Mouse (Mus musculus) intestine, embryonic 16.5 days (tissue): ENCODE data around the gene Aox4. TPM values are rescaled to one million over a fixed set of nuclear protein-coding genes. Genes with fewer than 3 reads are reported as not detected.

Experiments
- ATAC-seq: fragments of 200-750 bp; cut with Nextera tagmentation; 2 replicates; pipeline ENCODE4 v1.8.0; 2017; ENCODE audit warnings: moderate TSS enrichment, moderate library complexity
- H3K27ac ChIP-seq: fragments of 300-500 bp; sonication (generic); 2 replicates; pipeline ENCODE4 v1.5.1; 2014; ENCODE audit warnings: mild to moderate bottlenecking, low read length
- H3K27me3 ChIP-seq: fragments of 300-500 bp; sonication (generic); replicated peaks from 2 replicates; pipeline ENCODE4 v1.6.1; 2014; ENCODE audit warnings: low read length, control low read depth, mixed read lengths; ENCODE audit not compliant: control insufficient read depth, insufficient read depth
- H3K36me3 ChIP-seq: fragments of 300-500 bp; sonication (generic); 2 replicates; pipeline ENCODE4 v1.6.1; 2014; ENCODE audit warnings: low read length, control low read depth; ENCODE audit not compliant: control insufficient read depth, insufficient read depth
- H3K4me1 ChIP-seq: fragments of 300-500 bp; sonication (generic); 2 replicates; pipeline ENCODE4 v1.6.1; 2014; ENCODE audit warnings: low read length, control low read depth, mixed read lengths; ENCODE audit not compliant: control insufficient read depth, insufficient read depth
- H3K4me2 ChIP-seq: fragments of 300-500 bp; sonication (generic); 2 replicates; pipeline ENCODE4 v1.6.1; 2014; ENCODE audit warnings: low read depth, low read length, control low read depth
- H3K4me3 ChIP-seq: fragments of 300-500 bp; sonication (generic); 2 replicates; pipeline ENCODE4 v1.5.1; 2014; ENCODE audit warnings: mild to moderate bottlenecking, low read length
- H3K9ac ChIP-seq: fragments of 300-500 bp; sonication (generic); 2 replicates; pipeline ENCODE4 v1.6.1; 2014; ENCODE audit warnings: low read depth, low read length
- H3K9me3 ChIP-seq: fragments of 300-500 bp; sonication (generic); 2 replicates; pipeline ENCODE4 v1.6.1; 2016; ENCODE audit warnings: low read length, control low read depth; ENCODE audit not compliant: control insufficient read depth
- whole genome bisulfite sequencing: fragments of 180-500 bp; shearing (Covaris S2); extraction: QIAGEN DNeasy Blood & Tissue Kit; methylation state at CpG from one replicate; pipeline ENCODE4 v1.1.7; 2014; 5-methylcytosine and 5-hydroxymethylcytosine counted together
- polyA plus RNA-seq: library from polyadenylated mRNA; unstranded; fragments of >200 nt; fragmentation: Nextera tagmentation; extraction: Ambion mirVana; gene quantifications from 2 replicates; pipeline ENCODE4 v1.2.1, GENCODE M21; 2015

Aox4 gene
- polyA plus RNA-seq, 1 experiment from 2014 or later: 0.10 TPM

DNA sequence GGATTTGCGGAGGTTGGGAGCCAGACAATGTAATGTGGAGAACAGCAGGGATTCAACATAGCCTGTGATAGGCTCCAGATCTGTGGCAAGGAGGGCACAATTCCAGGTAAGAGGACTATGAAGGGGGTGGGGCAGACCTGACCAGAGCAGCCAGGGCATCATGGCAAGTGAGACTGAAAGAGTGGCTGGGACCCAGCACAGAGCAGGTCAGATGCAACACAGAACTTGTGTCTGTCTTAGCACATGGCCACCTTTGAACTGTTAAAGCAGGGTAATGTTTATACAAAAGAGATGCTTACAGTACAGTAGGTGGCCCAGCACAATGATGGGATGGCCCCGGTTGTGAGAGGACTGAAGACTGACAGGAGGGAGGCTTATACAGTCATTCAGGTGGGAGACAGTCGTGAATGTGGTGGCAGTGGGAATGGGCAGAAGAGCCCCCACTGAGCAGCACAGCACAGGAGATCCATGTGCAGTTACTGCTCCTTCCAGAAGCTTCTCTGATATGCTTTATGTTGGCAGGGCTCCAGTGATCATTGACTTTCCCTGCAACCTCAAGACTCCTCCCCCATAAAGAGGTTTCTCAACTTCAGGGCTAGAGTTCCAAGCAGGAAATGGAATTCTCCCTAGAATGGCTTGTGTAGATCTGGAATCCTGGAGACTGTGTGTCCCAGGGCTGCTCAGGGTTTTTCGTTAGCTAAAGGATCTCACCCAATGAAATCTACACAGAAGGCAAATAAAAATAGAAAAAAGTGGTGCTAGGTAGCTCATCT, 27.5 kb downstream of the Aox4 start:
- H3K9ac ChIP-seq: no peak overlapping the region
- no peak overlapping the region for H3K4me2 ChIP-seq
- H3K27me3 ChIP-seq: no peaks in the 10 kb centered on the region
- H3K36me3 ChIP-seq: no peaks in the 10 kb centered on the region
- peak; percentile 53 for ATAC-seq
- no peak overlapping the region for H3K27ac ChIP-seq
- 0 out of 2 replicates have a peak, but pooled peaks cover 4% of the 10 kb centered on the region for H3K4me1 ChIP-seq
- no peak overlapping the region for H3K4me3 ChIP-seq
- H3K9me3 ChIP-seq: no peaks in the 10 kb centered on the region
- 62% methylated on average over 4 of the region's 4 CpGs for WGBS

DNA sequence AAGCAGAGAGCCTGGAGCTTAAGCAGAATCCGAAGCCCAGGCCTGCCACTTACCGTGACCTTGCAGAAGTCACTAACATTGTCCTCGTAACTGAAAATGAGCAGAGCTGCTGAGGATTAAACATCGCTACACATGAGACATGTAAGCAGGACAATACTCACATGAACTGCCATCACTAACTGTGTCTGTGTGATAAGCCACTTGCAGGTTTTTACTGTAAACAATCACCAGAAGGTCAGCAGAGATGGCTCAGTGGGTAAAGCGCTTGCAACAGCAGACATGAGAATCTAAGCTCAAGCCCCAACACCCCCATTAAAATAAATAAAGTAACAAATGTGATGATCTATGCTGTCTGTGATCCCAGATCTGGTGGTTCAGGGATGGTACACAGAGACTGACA, 28.2 kb downstream of the Aox4 start:
- Histone ChIP-seq H3K9me3 (no peaks in the 10 kb centered on the region), H3K27ac (no peak overlapping the region), H3K27me3 (no peaks in the 10 kb centered on the region), H3K9ac (no peak overlapping the region), H3K4me3 (no peak overlapping the region), H3K4me1 (0 out of 2 replicates have a peak, but pooled peaks cover 4% of the 10 kb centered on the region), H3K36me3 (no peaks in the 10 kb centered on the region), H3K4me2 (no peak overlapping the region)
- WGBS: 65% methylated on average over 5 of the region's 5 CpGs
- no peak for ATAC-seq

DNA sequence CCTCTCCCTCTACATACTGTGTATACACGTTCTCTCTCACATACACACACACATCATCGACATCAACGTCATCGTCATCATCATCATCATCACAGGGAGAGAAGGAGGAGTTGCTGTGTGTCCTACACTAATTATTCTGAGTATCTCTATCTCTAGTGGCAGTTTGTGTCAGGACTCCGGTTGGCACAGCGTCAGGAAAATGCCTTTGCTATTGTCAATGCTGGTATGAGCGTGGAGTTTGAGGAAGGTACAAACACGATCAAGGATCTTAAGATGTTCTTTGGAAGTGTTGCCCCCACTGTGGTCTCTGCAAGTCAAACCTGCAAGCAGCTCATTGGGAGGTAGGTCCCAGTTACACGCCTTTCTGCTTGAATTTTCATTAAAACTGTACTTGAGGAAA, 28.8 kb downstream of the Aox4 start:
- 90% methylated on average over 9 of the region's 9 CpGs for WGBS
- no peak overlapping the region for H3K9ac ChIP-seq
- H3K27me3 ChIP-seq: no peaks in the 10 kb centered on the region
- ATAC-seq: no peak
- H3K36me3 ChIP-seq: no peaks in the 10 kb centered on the region
- no peak overlapping the region for H3K4me3 ChIP-seq
- H3K4me2 ChIP-seq: no peak overlapping the region
- H3K27ac ChIP-seq: no peak overlapping the region
- 0 out of 2 replicates have a peak, but pooled peaks cover 4% of the 10 kb centered on the region for H3K4me1 ChIP-seq
- no peaks in the 10 kb centered on the region for H3K9me3 ChIP-seq

DNA sequence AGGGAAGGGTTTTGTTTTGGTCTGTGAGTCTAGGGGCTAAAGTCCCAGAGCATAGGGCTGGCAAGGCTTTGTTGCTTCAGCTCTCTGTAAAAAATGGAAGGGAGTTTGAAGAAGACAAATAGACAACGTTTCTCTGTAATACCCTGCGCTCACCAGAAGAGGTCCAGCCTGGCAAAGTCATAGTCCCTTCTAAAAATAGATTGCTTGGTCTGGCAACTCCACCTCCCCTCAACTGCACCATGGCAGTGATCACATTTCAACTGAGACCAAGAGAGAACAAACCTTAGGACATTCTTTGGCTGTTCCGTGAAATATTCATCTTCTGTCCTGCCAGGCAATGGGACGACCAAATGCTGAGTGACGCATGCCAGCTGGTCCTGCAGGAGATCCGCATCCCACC, 30.1 kb downstream of the Aox4 start:
- H3K27ac ChIP-seq: no peak overlapping the region
- H3K9me3 ChIP-seq: no peaks in the 10 kb centered on the region
- no peaks in the 10 kb centered on the region for H3K36me3 ChIP-seq
- ATAC-seq: no peak
- WGBS: 72% methylated on average over 6 of the region's 6 CpGs
- no peak overlapping the region for H3K4me2 ChIP-seq
- H3K27me3 ChIP-seq: no peaks in the 10 kb centered on the region
- H3K4me1 ChIP-seq: 0 out of 2 replicates have a peak, but pooled peaks cover 4% of the 10 kb centered on the region
- no peak overlapping the region for H3K9ac ChIP-seq
- no peak overlapping the region for H3K4me3 ChIP-seq

DNA sequence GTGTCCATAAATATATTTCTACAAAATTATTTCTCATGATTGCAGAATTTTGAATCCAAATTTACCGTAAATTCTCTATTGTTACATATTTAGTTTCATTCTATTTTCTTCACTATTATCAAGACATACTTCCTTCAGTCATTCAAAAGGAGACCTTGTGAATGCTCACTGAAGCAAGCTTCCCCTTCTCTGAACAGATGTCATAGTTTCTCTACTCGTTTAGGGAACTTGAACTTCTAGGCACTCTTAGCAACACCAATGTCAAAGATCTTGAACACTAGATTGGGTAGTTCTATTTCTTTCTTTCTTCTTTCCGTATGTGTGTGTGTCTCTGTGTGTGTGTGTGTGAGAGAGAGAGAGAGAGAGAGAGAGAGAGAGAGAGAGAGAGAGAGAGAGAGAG, 34.3 kb downstream of the Aox4 start:
- H3K4me1 ChIP-seq: no peaks in the 10 kb centered on the region
- no peak overlapping the region for H3K27ac ChIP-seq
- H3K4me2 ChIP-seq: no peak overlapping the region
- no peaks in the 10 kb centered on the region for H3K27me3 ChIP-seq
- ATAC-seq: no peak
- H3K9me3 ChIP-seq: no peaks in the 10 kb centered on the region
- H3K4me3 ChIP-seq: no peak overlapping the region
- H3K36me3 ChIP-seq: no peaks in the 10 kb centered on the region
- no peak overlapping the region for H3K9ac ChIP-seq
- WGBS: 79% methylated on average over 3 of the region's 3 CpGs

DNA sequence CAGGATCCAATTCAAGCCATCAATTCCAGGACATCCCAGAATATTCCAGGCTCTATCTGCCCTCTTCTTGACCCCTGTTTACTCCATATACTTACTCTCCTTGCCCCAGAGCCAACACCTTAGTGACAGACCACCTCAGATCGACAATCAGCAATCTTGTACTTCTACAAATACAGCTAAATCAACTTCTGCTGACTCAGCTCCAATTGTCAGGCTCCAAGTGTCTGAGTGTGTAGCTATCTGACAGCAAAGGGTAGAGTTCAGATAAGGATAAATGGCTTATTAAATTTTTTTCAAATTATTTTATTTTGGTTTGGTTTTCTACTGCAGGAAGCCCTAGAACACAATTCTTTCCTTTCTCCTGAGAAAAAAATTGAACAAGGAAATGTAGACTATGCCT, 38.3 kb downstream of the Aox4 start:
- no peak for ATAC-seq
- 43% methylated on average over 1 of the region's 1 CpGs for WGBS
- Histone ChIP-seq H3K27me3 (no peaks in the 10 kb centered on the region), H3K36me3 (no peaks in the 10 kb centered on the region), H3K27ac (no peak overlapping the region), H3K4me3 (no peak overlapping the region), H3K4me2 (no peak overlapping the region), H3K9ac (no peak overlapping the region), H3K9me3 (no peaks in the 10 kb centered on the region), H3K4me1 (no peaks in the 10 kb centered on the region)

DNA sequence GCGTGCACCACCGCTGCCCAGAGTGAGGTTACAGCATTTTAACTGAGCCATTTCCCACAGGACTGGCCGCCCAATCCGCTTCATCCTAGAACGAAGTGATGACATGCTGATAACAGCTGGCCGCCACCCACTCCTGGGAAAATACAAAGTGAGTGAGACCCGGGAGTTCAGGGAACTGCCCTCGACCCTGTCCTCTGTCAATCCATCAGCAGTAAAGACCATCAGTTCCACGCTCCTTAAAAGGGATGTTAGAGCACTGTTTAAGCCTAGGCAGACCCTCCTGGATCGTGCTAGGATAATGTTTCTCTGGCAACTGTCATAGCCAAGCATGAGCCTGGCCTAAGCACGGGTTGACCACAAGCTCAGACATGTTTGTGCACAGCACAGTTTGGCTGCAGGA, 43.3 kb downstream of the Aox4 start:
- H3K4me2 ChIP-seq: no peak overlapping the region
- no peak overlapping the region for H3K27ac ChIP-seq
- no peak overlapping the region for H3K4me3 ChIP-seq
- 76% methylated on average over 11 of the region's 11 CpGs for WGBS
- no peaks in the 10 kb centered on the region for H3K36me3 ChIP-seq
- H3K4me1 ChIP-seq: no peaks in the 10 kb centered on the region
- H3K9me3 ChIP-seq: no peaks in the 10 kb centered on the region
- ATAC-seq: no peak
- no peaks in the 10 kb centered on the region for H3K27me3 ChIP-seq
- no peak overlapping the region for H3K9ac ChIP-seq

DNA sequence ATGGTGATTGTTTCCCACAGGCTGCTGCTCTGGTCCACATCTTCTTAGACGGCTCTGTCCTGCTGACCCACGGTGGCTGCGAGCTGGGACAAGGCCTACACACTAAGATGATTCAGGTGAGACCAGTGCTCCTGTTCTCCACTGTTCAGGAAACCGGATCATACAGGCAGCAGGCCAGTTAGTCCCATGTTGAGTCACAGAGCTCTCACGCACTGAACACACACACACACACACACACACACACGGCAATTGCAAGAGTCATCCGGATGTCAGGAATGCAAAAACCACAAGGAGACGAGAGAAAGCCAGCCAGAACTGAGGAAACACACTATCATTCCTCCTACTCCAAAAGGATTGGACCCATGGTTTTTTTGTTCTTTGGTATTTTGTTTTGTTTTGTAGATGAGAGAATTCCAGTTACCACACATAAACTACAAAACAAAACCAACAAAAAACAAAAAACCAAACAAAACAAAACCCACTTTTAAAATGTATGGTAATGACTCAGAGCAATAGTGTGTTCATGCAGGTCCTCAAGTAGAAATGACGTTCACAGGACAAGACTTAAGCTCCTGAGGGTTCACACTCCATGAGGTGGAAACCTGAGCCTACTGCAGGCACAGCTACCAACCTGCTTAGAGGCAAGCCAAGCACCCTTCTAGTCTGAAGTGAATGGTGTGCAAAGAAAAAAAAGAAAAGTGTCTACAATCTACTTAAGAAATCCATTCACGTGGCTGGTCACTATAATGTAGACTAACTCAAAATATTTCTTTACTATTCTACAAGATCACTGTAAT, 47.2 kb downstream of the Aox4 start:
- H3K27ac ChIP-seq: no peak overlapping the region
- H3K4me2 ChIP-seq: no peak overlapping the region
- no peaks in the 10 kb centered on the region for H3K36me3 ChIP-seq
- H3K9ac ChIP-seq: no peak overlapping the region
- H3K9me3 ChIP-seq: no peaks in the 10 kb centered on the region
- no peak for ATAC-seq
- no peaks in the 10 kb centered on the region for H3K4me1 ChIP-seq
- 75% methylated on average over 10 of the region's 10 CpGs for WGBS
- H3K4me3 ChIP-seq: no peak overlapping the region
- H3K27me3 ChIP-seq: no peaks in the 10 kb centered on the region

DNA sequence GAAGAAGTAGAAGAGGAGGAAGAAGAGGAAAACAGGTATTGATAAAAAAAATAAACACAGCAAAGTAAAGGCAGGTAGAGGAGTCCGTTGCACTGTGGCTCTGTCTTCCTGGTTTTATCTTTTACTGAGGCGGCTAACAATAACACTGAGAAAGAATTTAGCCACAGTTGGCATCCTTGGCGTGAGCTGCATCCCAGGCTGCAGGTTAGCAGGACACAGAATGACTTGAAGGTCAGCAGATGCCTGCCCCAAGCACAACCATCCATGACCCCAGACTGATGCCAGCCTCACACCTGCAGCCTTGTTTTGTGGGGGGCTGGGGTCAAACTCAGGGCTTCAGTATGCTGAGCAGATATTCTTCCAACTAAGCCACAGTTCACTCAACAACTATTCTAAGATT, 50.1 kb downstream of the Aox4 start:
- 52% methylated on average over 3 of the region's 3 CpGs for WGBS
- H3K4me3 ChIP-seq: no peak overlapping the region
- H3K9me3 ChIP-seq: no peaks in the 10 kb centered on the region
- no peaks in the 10 kb centered on the region for H3K36me3 ChIP-seq
- H3K9ac ChIP-seq: no peak overlapping the region
- H3K27me3 ChIP-seq: no peaks in the 10 kb centered on the region
- no peak overlapping the region for H3K27ac ChIP-seq
- no peak overlapping the region for H3K4me2 ChIP-seq
- no peaks in the 10 kb centered on the region for H3K4me1 ChIP-seq
- ATAC-seq: no peak
